Mouse (Mus musculus) C2C12 (cell line): Measurements from ENCODE around the gene Gm5089.

ENCODE experiments used
- CEBPB ChIP-seq: IDR thresholded peaks from one replicate; pipeline ENCODE4 v1.6.1; 2011; ENCODE audit warnings: low read depth, mild to moderate bottlenecking, control low read depth, moderate library complexity
- CTCF ChIP-seq: IDR thresholded peaks from one replicate; pipeline ENCODE4 v1.5.1; 2011; ENCODE audit not compliant: control insufficient read depth, insufficient read depth, insufficient read length
- FOSL1 ChIP-seq: IDR thresholded peaks from one replicate; pipeline ENCODE4 v1.8.0; 2011; ENCODE audit warnings: mild to moderate bottlenecking, low read length; ENCODE audit not compliant: poor library complexity, insufficient read depth, severe bottlenecking
- MAX ChIP-seq: IDR thresholded peaks from one replicate; pipeline ENCODE4 v1.6.1; 2011; ENCODE audit warnings: mild to moderate bottlenecking, control low read depth

GRCm38 (mm10) chr14:122398676-122399075 is 52.2 kb downstream of the Gm5089 start:
- no peak for TF ChIP-seq CTCF
- TF ChIP-seq MAX, result no peak
- TF ChIP-seq FOSL1, result no peak
- no peak for TF ChIP-seq CEBPB
